Mouse (Mus musculus): ENCODE measurements around the gene Kif16b. TPM values are rescaled to one million over a fixed set of nuclear protein-coding genes. Genes with fewer than 3 reads are reported as not detected.

Gene Kif16b
- polyA plus RNA-seq, 1 experiment from 2014 or later: 5.2 TPM

GRCm38 (mm10) chr2:142668426-142668825 lies 232.9 kb downstream of the Kif16b start:
- no peaks in the 10 kb centered on the region for H3K27me3 ChIP-seq (ENCODE audit: low read depth, poor library complexity, severe bottlenecking)
- 82% methylated on average over 3 of the region's 3 CpGs for WGBS
- H3K27ac ChIP-seq (replicated peaks): no peak overlapping the region
- no peak for DNase-seq (ENCODE audit: low spot score)
- no peaks in the 10 kb centered on the region for H3K4me1 ChIP-seq
- H3K4me3 ChIP-seq: no peak overlapping the region
- H3K36me3 ChIP-seq: no peaks in the 10 kb centered on the region
- no peaks in the 10 kb centered on the region for H3K9me3 ChIP-seq (replicated peaks)

DNA sequence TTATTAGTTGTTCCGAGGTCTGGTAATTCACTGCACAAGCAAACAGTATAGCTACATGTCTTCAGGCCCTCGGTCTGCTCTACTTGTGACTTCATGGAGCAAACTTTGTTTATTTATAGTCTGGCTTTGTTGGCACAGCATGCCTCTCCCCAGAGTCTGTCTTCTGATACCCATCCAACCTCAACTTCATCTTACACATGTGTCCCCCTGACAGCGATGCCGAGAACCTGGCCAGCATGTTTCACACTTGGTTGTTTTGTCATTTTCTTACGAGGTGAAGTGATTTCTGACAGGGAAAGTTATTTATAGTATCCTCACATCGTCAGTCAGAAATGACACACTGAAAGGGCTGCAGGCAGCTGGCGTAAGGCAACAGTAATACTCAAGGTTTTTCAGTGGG lies 249.7 kb downstream of the Kif16b start:
- no peaks in the 10 kb centered on the region for H3K36me3 ChIP-seq
- WGBS: 82% methylated on average over 7 of the region's 7 CpGs
- H3K4me3 ChIP-seq: no peak overlapping the region
- H3K4me1 ChIP-seq: no peaks in the 10 kb centered on the region
- DNase-seq (ENCODE audit: low spot score): no peak
- 0 out of 2 replicates have a peak, but pooled peaks cover 2% of the 10 kb centered on the region for H3K9me3 ChIP-seq (replicated peaks)
- H3K27me3 ChIP-seq (ENCODE audit: low read depth, poor library complexity, severe bottlenecking): no peaks in the 10 kb centered on the region
- H3K27ac ChIP-seq (replicated peaks): 0 out of 2 replicates have a peak overlapping the region, but pooled peaks have one; percentile 17

- no peak for DNase-seq (ENCODE audit: low spot score)
- no peak overlapping the region for H3K27ac ChIP-seq (replicated peaks)
- no peaks in the 10 kb centered on the region for H3K36me3 ChIP-seq
- no peaks in the 10 kb centered on the region for H3K9me3 ChIP-seq (replicated peaks)
- H3K4me3 ChIP-seq: no peak overlapping the region
- peaks cover 7% of the 10 kb centered on the region for H3K27me3 ChIP-seq (ENCODE audit: low read depth, poor library complexity, severe bottlenecking)
- WGBS: 88% methylated on average over 8 of the region's 8 CpGs
- H3K4me1 ChIP-seq: no peaks in the 10 kb centered on the region
Observed at GRCm38 (mm10) chr2:142648023-142648453, 253.3 kb downstream of the Kif16b start.

GRCm38 (mm10) chr2:142646863-142647262 lies 254.5 kb downstream of the Kif16b start:
- WGBS: 91% methylated on average over 4 of the region's 4 CpGs

DNA sequence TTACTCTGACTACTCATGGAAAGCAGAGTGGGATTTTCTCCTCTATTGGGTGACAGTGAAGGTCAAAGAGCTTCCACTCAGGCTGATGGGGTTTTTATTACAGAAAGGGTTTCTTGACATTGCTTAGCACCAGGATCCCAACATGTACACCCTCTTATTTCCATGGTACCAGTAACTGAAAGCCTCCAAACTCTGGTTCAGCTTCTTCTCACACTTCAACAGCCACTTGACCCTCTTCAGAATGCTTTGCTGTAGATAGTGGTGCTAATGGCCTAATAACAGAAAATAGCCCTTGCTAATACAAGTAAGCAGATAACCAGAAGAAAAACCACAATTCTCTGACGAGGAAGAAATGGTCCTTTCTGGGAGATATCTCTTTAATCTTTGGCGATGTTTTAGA lies 259.6 kb downstream of the Kif16b start:
- H3K4me1 ChIP-seq: no peaks in the 10 kb centered on the region
- H3K27ac ChIP-seq (replicated peaks): no peak overlapping the region
- H3K9me3 ChIP-seq (replicated peaks): no peaks in the 10 kb centered on the region
- H3K36me3 ChIP-seq: no peaks in the 10 kb centered on the region
- peaks cover 56% of the 10 kb centered on the region for H3K27me3 ChIP-seq (ENCODE audit: low read depth, poor library complexity, severe bottlenecking)
- no peak overlapping the region for H3K4me3 ChIP-seq
- DNase-seq (ENCODE audit: low spot score): no peak
- WGBS: 91% methylated on average over 2 of the region's 2 CpGs

More at GRCm38 (mm10) chr2:142646863-142647262, 254.5 kb downstream of the Kif16b start:
- no peaks in the 10 kb centered on the region for H3K4me1 ChIP-seq
- H3K27ac ChIP-seq (replicated peaks): no peak overlapping the region
- H3K27me3 ChIP-seq (ENCODE audit: low read depth, poor library complexity, severe bottlenecking): peaks cover 8% of the 10 kb centered on the region
- no peaks in the 10 kb centered on the region for H3K9me3 ChIP-seq (replicated peaks)
- no peak for DNase-seq (ENCODE audit: low spot score)
- H3K36me3 ChIP-seq: no peaks in the 10 kb centered on the region
- H3K4me3 ChIP-seq: no peak overlapping the region

GRCm38 (mm10) chr2:142635606-142636304 lies 265.6 kb downstream of the Kif16b start:
- peaks cover 81% of the 10 kb centered on the region for H3K27me3 ChIP-seq (ENCODE audit: low read depth, poor library complexity, severe bottlenecking)
- 0 out of 2 replicates have a peak overlapping the region, but pooled peaks have one; percentile 33 for H3K27ac ChIP-seq (replicated peaks)
- DNase-seq (ENCODE audit: low spot score): no peak
- 74% methylated on average over 7 of the region's 7 CpGs for WGBS
- peaks cover 39% of the 10 kb centered on the region for H3K4me1 ChIP-seq
- no peaks in the 10 kb centered on the region for H3K36me3 ChIP-seq
- H3K9me3 ChIP-seq (replicated peaks): no peaks in the 10 kb centered on the region
- no peak overlapping the region for H3K4me3 ChIP-seq

GRCm38 (mm10) chr2:142633996-142634559 lies 267.3 kb downstream of the Kif16b start:
- H3K27ac ChIP-seq (replicated peaks): peak overlapping the region; percentile 46; the same call in 1 of the 2 replicates
- H3K4me1 ChIP-seq: peaks cover 39% of the 10 kb centered on the region
- peak; percentile 77 for DNase-seq (ENCODE audit: low spot score)
- peaks cover 83% of the 10 kb centered on the region for H3K27me3 ChIP-seq (ENCODE audit: low read depth, poor library complexity, severe bottlenecking)
- WGBS: 28% methylated on average over 6 of the region's 6 CpGs
- H3K36me3 ChIP-seq: no peaks in the 10 kb centered on the region
- H3K9me3 ChIP-seq (replicated peaks): no peaks in the 10 kb centered on the region
- no peak overlapping the region for H3K4me3 ChIP-seq

DNA sequence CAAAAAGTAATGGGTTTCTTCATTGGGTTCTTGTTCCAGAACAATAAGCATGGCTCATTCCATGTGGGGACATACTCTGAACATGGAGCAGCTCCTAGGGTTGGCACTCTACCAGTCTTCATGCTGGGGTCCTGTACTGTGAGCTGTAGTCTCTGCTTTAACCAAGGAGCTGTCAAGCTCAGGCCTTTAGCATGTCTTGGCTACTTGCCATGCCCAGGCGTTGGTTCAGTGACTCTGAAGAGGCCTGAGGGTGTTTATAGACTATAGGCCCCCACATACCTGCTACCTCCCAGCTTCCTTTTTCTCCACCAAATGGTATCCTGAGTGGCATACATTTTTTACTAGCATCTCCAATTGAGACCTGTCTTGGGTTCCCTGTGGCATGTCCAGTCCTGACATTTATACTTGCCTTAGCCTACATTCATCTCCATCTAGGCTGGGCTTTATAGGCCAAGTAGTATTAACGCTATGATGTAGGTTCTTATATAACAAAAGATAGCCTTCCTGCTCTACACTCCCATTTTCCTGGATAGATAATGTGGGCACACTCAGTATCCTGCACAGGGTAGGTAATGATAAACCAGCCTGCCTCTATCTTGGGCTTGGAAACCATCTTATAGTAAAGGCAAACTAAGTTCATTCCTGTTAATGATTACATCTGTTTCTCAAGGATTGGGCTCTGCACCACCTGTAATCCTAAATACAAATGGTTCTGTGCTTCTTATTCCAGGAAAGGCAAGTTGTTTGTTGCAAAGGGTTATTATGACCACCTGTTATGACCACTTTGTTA lies 271.6 kb downstream of the Kif16b start:
- Histone ChIP-seq H3K27ac (replicated peaks) (no peak overlapping the region), H3K27me3 (ENCODE audit: low read depth, poor library complexity, severe bottlenecking) (peaks cover 79% of the 10 kb centered on the region), H3K9me3 (replicated peaks) (no peaks in the 10 kb centered on the region), H3K4me3 (no peak overlapping the region), H3K36me3 (no peaks in the 10 kb centered on the region), H3K4me1 (peaks cover 23% of the 10 kb centered on the region)
- WGBS: 92% methylated on average over 2 of the region's 2 CpGs
- no peak for DNase-seq (ENCODE audit: low spot score)

DNA sequence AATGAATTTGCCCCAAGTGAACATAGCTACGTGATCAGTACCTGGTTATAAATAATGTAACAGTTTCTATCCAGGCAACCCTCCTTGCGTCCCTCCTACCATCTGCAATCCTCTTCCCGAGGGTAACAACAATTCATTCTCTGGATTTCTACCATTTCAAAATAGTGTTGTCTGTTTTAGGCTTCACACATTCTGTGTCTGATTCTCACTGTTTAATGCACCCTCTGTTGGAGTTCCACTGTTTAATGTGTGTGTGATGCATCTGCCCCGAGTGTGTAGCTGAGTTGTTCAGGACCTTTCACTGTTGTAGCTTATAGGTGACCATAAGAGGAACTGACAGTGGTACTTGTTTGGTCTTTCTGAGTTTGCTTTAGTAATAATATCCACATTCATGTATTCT lies 275.6 kb downstream of the Kif16b start:
- H3K4me3 ChIP-seq: no peak overlapping the region
- no peak overlapping the region for H3K27ac ChIP-seq (replicated peaks)
- H3K27me3 ChIP-seq (ENCODE audit: low read depth, poor library complexity, severe bottlenecking): peaks cover 55% of the 10 kb centered on the region
- no peaks in the 10 kb centered on the region for H3K4me1 ChIP-seq
- no peak for DNase-seq (ENCODE audit: low spot score)
- no peaks in the 10 kb centered on the region for H3K36me3 ChIP-seq
- H3K9me3 ChIP-seq (replicated peaks): no peaks in the 10 kb centered on the region
- 87% methylated on average over 4 of the region's 4 CpGs for WGBS

DNA sequence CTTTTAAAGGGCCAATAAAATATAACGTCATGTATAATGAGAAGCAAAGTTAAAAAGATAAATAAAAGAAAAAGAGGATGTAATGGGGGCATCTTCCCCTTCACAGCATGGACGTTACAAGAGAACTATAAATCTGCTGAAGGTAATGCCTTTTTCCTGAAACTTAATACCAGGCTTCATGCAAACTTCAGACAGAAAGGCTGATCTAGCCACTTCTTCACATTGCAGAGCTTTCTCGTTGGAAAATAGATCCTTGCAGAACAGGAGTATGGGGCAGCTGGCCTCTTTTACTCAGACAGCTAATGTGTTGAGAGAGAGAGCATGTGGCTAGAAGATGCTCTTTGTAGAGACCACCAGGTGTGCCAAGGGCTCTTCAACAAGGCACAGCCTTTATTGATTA lies 276.2 kb downstream of the Kif16b start:
- H3K4me3 ChIP-seq: no peak overlapping the region
- peaks cover 48% of the 10 kb centered on the region for H3K27me3 ChIP-seq (ENCODE audit: low read depth, poor library complexity, severe bottlenecking)
- no peaks in the 10 kb centered on the region for H3K9me3 ChIP-seq (replicated peaks)
- no peak overlapping the region for H3K27ac ChIP-seq (replicated peaks)
- WGBS: 85% methylated on average over 3 of the region's 3 CpGs
- no peaks in the 10 kb centered on the region for H3K4me1 ChIP-seq
- H3K36me3 ChIP-seq: no peaks in the 10 kb centered on the region
- no peak for DNase-seq (ENCODE audit: low spot score)

- 91% methylated on average over 2 of the region's 2 CpGs for WGBS
Observed at GRCm38 (mm10) chr2:142624254-142624653, 277.1 kb downstream of the Kif16b start.

DNA sequence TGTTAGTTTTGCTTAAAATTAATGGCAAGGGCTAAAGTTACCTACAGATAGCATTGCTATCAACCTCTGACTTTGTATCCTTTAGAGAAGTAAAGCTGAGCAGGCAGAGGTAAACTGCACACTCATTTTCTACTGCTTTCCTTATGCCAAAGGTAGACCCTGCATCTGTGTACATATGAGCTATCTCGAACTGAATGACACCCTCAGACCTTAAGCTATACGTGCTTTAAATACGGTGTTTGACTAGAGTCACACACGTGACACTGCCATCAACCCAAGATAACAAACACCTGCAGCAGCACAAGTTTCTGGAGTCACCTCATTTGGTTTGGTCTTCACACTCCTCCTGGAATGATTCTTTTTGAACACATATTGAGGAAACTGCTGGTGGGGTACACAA lies 280.2 kb downstream of the Kif16b start:
- Histone ChIP-seq H3K36me3 (0 out of 2 replicates have a peak, but pooled peaks cover under 1% of the 10 kb centered on the region), H3K4me3 (no peak overlapping the region), H3K27ac (replicated peaks) (no peak overlapping the region), H3K4me1 (no peaks in the 10 kb centered on the region), H3K9me3 (replicated peaks) (no peaks in the 10 kb centered on the region), H3K27me3 (ENCODE audit: low read depth, poor library complexity, severe bottlenecking) (peaks cover 10% of the 10 kb centered on the region; the same call in 1 of the 2 replicates)
- DNase-seq (ENCODE audit: low spot score): no peak
- 95% methylated on average over 4 of the region's 4 CpGs for WGBS

More at GRCm38 (mm10) chr2:142624254-142624653, 277.1 kb downstream of the Kif16b start:
- DNase-seq (ENCODE audit: low spot score): no peak
- Histone ChIP-seq H3K36me3 (no peaks in the 10 kb centered on the region), H3K4me1 (no peaks in the 10 kb centered on the region), H3K9me3 (replicated peaks) (no peaks in the 10 kb centered on the region), H3K27me3 (ENCODE audit: low read depth, poor library complexity, severe bottlenecking) (peaks cover 40% of the 10 kb centered on the region), H3K27ac (replicated peaks) (no peak overlapping the region), H3K4me3 (no peak overlapping the region)
